Mouse (Mus musculus) thymus, postnatal 36 days (tissue): ENCODE results near the gene Ints11.

Experiments used
- DNase-seq, 2 experiments: peaks; one replicate each; pipeline ENCODE4 v3.0.0; 2022; ENCODE audit warnings: mixed read lengths in 2 of 2

The Ints11 gene

DNA sequence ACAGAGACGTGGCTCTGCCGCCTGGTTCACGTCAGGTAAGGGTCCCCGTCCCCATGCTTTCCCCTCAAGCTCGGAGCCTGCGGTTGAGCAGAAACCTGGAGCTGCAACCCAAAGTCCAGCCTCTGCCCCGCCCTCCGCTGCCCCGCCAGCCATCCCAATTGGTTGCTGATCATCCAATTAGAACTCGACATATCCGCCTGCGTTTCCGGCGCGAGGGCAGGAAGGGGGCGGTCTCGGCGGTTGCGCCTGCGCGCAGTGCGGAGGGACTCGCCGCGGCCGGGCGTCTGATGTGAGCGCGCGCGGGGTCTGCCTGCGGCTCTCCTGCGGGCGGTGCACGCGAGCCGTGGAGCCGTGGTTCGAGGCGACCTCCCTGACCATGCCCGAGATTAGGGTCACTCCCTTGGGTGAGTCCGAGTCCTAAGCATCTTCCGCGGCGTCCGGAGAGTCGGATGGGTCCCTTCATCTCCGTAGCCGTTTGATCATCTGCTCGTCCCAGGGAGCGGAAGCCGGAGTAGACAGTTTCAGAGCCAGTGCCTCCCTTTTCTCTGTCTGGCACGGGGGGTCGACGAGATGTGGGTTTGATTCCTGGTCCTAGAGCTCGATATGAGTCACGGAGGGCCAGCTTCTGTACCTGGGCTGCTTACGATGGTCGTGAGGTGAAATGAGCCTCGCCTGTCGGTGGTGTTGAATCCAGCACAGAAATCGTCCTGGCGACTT, at the start of gene Ints11, which contains the start of gene Cptp:
TSS of gene Ints11 (plus strand) at position 230 of the 717 bp plus-strand sequence.
TSS of gene Cptp (minus strand) at position 124 of the 717 bp plus-strand sequence.
- DNase-seq: peak; percentile 96 to 97

- DNase-seq: no peak
Observed at GRCm38 (mm10) chr4:155821025-155821424, 48.3 kb upstream of the Ints11 start.

DNA sequence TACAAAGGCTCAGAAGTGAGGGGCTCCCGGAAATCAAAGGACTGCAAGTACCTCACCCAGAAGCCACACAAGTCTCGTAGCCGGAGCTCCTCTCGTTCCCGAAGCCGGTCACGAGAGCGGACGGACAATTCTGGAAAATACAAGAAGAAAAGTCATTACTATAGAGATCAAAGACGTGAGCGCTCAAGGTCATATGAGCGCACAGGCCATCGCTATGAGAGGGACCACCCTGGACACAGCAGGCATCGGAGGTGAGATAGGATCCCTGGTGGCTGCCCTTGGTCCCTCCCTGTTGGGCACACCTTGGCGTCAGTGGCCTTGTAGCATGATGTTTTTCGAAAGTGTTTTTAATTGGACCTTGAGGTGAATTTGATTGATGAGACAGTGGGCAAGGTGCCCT, 45.9 kb upstream of the Ints11 start:
- DNase-seq: no peak

- DNase-seq: no peak
Observed at GRCm38 (mm10) chr4:155829866-155830265, 39.5 kb upstream of the Ints11 start.

DNA sequence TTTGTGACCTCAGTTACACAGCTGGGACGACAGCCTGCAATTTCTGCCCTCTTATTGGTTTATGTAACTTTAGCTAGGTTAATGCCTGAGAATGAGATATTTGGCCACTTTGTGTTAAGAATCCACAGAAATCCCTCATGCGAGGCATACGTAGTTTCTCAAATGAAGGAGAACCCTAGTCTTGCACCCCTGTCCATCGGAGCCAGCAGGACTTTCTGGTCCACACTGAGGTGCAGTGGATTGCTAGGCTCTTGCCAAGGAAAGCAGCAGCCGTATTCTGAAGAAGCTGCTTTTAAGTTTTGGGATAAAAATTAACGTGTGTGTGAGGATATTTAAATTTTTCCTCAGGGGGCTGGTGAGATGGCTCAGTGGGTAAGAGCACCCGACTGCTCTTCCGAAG, 38.8 kb upstream of the Ints11 start:
- DNase-seq: no peak

GRCm38 (mm10) chr4:155831205-155831766, 38.1 kb upstream of the Ints11 start, which contains the start of gene Aurkaip1:
Aurkaip1 (plus strand) TSS chr4:155831272.
- DNase-seq: peak; percentile 95

GRCm38 (mm10) chr4:155831831-155832230, 37.5 kb upstream of the Ints11 start:
- DNase-seq: no peak

- no peak for DNase-seq
Observed at GRCm38 (mm10) chr4:155832321-155832720, 37.0 kb upstream of the Ints11 start.

GRCm38 (mm10) chr4:155833234-155833633, 36.1 kb upstream of the Ints11 start:
- DNase-seq: no peak

DNA sequence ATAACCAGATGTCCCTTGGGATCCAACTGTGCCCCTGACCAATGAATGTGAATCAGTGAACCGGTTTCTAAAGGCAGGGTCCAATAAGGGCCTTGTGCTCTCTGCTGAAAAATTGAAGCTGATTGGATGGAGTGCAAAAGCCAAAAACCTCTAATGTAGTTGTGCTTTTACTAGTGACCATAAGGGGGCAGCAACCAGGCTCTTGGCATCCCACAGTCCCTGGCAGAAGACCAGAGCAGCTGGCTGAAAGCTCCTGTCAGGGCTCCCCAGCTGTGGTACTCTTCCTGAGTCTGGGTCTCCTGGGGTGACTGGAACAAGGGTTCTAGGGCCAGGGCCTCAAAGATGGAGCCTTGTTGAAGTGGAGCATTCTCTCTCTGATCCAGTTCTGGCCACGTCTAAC, 35.5 kb upstream of the Ints11 start:
- peak; percentile 58 to 64 for DNase-seq

GRCm38 (mm10) chr4:155837404-155838010, 31.8 kb upstream of the Ints11 start:
- no peak for DNase-seq

DNA sequence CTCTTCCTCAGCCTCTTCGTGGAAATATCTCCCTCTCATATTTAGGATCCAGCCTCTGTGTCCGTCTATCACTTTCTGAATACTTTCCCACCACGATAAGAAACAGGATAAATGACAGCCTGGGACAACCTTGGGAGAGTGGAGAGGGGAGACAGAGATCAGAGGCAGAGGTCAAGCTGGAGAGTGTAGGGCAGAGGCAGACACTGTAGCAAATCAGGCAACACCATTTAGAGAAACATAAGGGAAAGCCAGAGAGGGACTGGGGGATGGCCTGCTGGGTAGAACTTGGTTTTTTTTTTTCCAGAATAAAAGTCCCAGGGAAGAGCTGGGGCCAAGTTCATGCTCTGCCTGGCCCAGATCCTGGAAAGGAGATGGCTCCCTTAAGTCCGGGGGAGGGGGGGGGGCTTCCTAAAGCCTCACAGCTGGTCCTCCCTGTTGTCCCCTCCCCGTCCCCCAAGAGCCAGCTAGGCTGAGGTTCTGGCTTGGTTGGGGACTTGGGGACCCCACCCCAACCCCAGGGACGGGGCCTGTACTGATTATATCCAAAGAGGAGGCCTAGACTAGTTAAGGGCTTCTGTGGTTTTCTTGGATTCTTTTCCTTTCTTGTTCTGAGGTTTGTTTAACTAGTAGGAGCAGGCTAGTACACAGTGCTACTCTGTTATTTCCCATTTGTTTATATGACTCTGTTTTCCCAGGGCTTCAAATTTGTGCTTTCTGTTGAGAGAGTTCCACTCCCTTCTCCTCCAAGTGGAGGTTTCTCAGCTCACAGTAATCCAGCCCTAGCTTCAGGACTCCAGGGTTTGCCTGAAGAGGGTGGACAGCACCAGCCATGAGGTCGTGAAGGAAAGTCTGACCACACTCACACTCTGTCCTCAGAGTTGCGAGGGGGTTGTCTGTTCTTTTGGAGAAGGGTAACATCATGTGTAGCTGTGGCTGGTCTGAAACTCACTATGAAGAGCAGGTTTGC, 30.9 kb upstream of the Ints11 start:
- no peak for DNase-seq

DNA sequence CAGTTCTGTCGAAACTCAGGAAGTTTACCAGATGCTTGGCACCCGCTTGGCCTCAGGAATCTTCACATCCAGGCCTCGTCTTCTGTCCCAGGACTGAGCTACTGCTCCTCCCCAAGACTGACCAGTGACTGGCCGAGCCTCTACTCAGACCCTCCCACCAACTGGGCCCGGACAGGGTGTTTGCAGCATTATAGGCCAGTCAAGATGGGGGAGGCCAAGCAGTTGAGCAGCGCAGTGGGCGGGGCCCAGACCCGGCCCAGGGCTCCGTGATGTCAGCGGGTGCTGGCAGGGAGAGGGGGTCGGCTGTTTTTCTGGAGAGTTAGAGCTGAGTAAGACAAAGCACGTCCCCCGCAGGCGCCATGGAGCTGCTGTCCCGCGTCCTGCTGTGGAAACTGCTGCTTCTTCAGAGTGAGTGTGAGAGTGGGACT, 29.8 kb upstream of the Ints11 start, which contains the start of gene Mxra8:
TSS of gene Mxra8 (plus strand) at position 198 of the 428 bp plus-strand sequence.
- DNase-seq: no peak

DNA sequence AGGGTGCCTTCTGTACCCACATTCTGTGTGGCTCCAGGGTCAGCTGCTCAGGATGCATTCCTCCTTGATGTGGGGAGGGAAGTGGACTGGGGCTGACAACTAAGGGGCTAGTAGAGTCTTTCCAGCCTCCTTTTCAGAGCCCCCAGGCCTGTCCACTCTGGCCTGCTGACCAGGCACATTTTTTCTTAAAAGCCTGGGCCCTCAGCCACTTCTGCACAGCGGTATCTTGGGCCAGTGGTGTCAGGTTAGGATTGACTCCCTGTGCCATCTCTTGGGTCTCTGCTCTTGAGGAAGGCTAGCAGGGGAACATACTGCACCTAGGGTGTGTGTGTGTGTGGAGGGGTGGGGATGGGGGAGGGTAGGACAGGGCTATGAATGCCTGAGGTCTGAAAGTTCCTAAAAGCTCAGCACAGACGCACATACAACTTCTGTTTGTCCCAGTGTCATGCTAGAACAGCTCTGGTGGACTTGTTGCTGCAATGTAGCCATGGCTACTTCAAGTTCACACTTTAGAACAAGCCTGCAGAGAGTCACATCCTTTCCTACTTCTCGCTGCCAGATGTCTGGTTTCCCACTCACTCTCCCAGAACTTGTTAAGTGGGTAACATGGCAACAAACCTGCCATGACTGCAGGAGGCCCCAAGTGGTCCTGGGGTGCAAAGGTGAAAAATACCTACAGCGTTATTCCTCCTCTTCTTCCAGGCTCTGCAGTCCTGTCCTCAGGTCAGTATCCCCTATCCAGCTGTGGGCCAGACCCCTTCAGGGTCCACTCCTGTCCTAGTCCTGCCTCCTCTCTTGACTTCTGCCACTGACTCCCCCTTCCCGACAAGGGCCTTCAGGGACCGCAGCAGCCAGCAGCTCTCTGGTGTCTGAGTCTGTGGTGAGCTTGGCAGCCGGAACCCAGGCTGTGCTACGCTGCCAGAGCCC, 29.0 kb upstream of the Ints11 start:
- no peak for DNase-seq

DNA sequence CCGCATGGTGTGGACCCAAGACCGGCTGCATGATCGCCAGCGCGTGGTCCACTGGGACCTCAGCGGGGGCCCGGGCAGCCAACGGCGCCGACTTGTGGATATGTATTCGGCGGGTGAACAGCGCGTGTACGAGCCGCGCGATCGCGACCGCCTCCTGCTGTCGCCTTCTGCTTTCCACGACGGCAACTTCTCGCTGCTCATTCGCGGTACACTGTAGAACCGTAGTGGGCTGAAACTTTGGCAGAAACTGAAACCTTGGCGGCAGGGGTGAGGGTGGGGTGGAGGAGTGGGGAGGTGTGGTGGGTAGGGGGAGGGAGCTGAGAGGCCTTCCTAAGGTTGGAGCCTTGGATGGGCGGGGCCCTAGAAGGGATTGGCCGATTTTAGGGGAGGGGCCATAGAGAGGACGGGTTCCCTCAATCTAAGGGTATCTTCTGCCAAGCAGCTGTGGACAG, 28.3 kb upstream of the Ints11 start:
- peak; percentile 59 to 76 for DNase-seq

DNA sequence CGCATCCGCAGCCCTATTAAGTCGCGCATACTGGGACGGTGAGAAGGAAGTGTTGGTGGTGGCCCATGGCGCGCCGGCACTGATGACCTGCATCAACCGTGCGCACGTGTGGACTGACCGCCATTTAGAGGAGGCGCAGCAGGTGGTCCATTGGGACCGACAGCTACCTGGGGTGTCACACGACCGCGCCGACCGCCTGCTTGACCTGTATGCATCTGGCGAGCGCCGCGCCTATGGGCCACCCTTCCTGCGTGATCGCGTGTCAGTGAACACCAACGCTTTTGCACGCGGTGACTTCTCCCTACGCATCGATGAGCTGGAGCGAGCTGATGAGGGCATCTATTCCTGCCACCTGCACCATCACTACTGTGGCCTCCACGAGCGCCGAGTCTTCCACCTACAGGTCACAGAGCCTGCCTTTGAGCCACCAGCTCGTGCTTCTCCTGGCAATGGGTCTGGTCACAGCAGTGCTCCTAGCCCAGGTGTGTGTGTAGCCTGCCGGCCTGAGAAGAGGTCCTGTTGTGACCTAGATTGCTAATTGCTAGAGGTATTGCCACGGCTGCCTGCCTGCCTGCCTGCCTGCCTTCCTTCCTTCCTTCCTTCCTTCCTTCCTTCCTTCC, 27.6 kb upstream of the Ints11 start:
- no peak for DNase-seq

- DNase-seq: no peak
Observed at GRCm38 (mm10) chr4:155843231-155843630, 26.1 kb upstream of the Ints11 start.

- DNase-seq: peak; percentile 91 to 97
Observed at GRCm38 (mm10) chr4:155846871-155847578, 22.3 kb upstream of the Ints11 start, which contains the start of gene Dvl1. Dvl1 (plus strand) TSS chr4:155847402.

DNA sequence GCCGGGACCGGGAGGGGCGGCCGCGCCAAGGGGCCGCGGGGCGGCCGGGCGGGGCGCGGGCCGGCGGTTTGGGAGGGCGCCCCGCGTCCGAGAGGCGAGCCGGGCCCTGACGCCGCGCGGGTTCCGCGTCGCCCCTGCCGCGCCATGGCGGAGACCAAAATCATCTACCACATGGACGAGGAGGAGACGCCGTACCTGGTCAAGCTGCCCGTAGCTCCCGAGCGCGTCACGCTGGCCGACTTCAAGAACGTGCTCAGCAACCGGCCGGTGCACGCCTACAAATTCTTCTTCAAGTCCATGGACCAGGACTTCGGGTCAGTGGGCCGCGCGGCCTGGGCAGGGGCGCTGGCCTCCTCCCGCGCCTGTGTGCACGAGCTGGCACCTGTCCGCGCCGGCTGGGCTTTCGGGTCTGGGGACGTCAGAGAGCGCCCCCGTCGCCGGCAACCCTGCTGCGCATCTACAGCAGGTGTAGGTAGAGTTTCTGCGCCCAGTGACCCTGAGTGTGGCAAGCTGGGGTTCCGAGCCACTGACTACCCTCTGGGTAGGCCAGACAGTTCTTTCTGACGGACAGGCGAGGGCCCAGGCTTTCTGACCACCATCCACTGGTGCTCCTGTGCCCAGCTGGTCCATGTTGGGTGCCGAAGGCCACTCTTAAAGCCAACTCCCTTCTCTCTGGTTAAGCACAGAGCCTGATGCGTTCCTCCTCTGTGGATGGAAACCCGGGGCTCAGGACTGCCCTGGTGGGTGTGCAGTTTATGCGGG, 21.6 kb upstream of the Ints11 start:
- DNase-seq: peak; percentile 57 to 73
